Mouse (Mus musculus): ENCODE data around the gene Gnaz. TPM values are rescaled to one million over a fixed set of nuclear protein-coding genes. Genes with fewer than 3 reads are reported as not detected.
A peak's percentile ranks its signal among the peaks of the same experiment; 100 is the strongest.
"Not testable (repeated sequence)": the region's sequence is repeated elsewhere in the genome, so short reads cannot be mapped to it uniquely, and the experiment has no call there.

Gene Gnaz
- polyA plus RNA-seq, 1 experiment from 2014 or later, result 12.2 TPM

DNA sequence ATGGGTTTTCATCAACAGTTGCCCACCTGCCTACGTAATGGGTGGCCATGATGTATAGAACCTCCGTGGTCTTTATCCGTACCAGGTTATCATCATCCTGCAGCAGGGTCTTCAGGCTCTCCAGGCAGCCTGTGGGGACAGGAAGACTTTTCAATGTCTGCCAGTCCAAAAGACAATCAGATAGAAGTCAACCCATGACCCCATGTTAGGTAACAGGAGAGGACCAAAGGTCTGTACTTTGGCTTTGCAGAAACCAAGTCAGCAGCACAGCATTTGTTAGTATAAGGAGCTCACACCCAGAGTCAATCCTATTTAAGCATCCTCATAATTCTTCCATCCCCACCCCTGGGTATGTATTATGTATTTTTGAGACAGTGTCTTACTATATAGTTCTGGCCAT, 62.7 kb downstream of the Gnaz start:
- DNase-seq (ENCODE audit: low spot score, missing footprints) (no peak), ATAC-seq (ENCODE audit: low FRiP score) (no peak)
- WGBS, result 92% methylated on average over 3 of the region's 3 CpGs
- Histone ChIP-seq H3K4me1 (ENCODE audit: control insufficient read depth, insufficient read depth, low read length) (peaks cover 8% of the 10 kb centered on the region; the same call in 1 of the 2 replicates), H3K9me3 (ENCODE audit: control insufficient read depth, low read length) (no peaks in the 10 kb centered on the region), H3K27me3 (ENCODE audit: control insufficient read depth, insufficient read depth, low read length) (no peaks in the 10 kb centered on the region), H3K27ac (ENCODE audit: low read depth, low read length) (no peak overlapping the region), H3K9ac (ENCODE audit: low read length) (no peak overlapping the region), H3K4me2 (no peak overlapping the region), H3K36me3 (ENCODE audit: control insufficient read depth, insufficient read depth, low read length) (no peaks in the 10 kb centered on the region), H3K4me3 (ENCODE audit: low read depth, low read length) (no peak overlapping the region)

DNA sequence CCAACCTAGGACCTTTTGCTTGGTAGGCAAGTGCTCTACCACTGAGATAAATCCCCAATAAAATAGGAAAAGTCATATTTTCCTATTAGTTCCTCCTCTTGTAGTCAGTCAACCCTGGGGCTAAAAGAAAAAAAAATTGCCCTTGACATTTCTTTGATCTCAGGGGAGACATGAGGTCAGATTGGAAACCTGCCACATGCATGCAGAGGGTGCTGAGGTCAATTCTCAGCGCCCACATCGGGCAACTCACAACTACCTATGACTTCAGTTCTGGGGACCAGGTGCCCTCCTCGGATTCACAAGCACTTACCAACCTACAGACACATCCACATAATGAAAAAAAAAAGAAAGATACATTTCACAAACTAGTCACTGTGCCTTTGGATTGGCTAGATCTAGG, 63.3 kb downstream of the Gnaz start:
- no peak overlapping the region for H3K4me2 ChIP-seq
- no peak for ATAC-seq (ENCODE audit: low FRiP score)
- 92% methylated on average over 3 of the region's 3 CpGs for WGBS

DNA sequence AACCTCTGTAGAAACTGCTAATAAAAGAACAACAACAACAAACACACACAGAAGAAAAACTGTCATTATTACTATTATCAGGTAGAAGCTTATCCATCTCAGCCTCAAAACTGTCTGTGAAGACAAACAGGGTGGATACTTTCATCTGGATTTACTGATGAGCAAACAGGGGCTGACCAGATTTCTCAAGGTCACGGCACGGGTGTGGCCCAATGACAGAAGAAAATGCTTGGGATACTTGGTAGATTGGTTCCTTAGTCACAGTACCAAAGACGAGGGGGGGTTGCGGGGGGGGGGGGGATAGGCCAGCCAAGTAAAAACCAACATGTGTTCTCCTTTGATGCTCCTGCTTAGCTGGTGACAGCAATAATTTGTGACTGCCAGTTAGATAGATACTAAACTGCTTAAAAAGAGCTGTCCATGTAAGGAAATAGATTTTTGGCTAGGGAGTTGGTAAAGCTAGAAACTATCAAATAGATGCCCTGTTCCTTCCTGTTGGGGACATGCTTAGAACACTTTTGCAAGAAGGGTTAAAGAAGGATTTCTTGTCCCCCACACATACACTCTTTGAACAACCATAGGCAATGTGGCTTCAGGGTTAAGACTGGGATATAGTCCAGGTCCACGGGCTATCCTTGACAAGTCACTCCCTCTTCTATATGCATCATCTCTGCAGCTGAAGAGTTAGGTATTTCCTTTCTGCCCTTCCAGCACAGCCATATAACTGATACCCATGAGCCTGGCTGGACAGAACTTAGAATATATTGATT, 64.6 kb downstream of the Gnaz start:
- H3K36me3 ChIP-seq (ENCODE audit: control insufficient read depth, insufficient read depth, low read length), result no peaks in the 10 kb centered on the region
- no peak overlapping the region for H3K27ac ChIP-seq (ENCODE audit: low read depth, low read length)
- no peak overlapping the region for H3K9ac ChIP-seq (ENCODE audit: low read length)
- no peaks in the 10 kb centered on the region for H3K9me3 ChIP-seq (ENCODE audit: control insufficient read depth, low read length)
- ATAC-seq (ENCODE audit: low FRiP score) (no peak), DNase-seq (ENCODE audit: low spot score, missing footprints) (no peak)
- no peaks in the 10 kb centered on the region; the same call in 1 of the 2 replicates for H3K27me3 ChIP-seq (ENCODE audit: control insufficient read depth, insufficient read depth, low read length)
- H3K4me1 ChIP-seq (ENCODE audit: control insufficient read depth, insufficient read depth, low read length), result peaks cover 8% of the 10 kb centered on the region; the same call in 1 of the 2 replicates
- 72% methylated on average over 5 of the region's 5 CpGs for WGBS
- H3K4me3 ChIP-seq (ENCODE audit: low read depth, low read length), result no peak overlapping the region
- H3K4me2 ChIP-seq, result no peak overlapping the region

More for the DNA sequence above, 63.3 kb downstream of the Gnaz start:
- H3K27me3 ChIP-seq (ENCODE audit: control insufficient read depth, insufficient read depth, low read length), result no peaks in the 10 kb centered on the region; the same call in 1 of the 2 replicates
- H3K4me3 ChIP-seq (ENCODE audit: low read depth, low read length), result no peak overlapping the region
- peaks cover 8% of the 10 kb centered on the region; the same call in 1 of the 2 replicates for H3K4me1 ChIP-seq (ENCODE audit: control insufficient read depth, insufficient read depth, low read length)
- H3K27ac ChIP-seq (ENCODE audit: low read depth, low read length), result no peak overlapping the region
- H3K36me3 ChIP-seq (ENCODE audit: control insufficient read depth, insufficient read depth, low read length), result no peaks in the 10 kb centered on the region
- no peaks in the 10 kb centered on the region for H3K9me3 ChIP-seq (ENCODE audit: control insufficient read depth, low read length)
- no peak overlapping the region for H3K9ac ChIP-seq (ENCODE audit: low read length)
- DNase-seq (ENCODE audit: low spot score, missing footprints), result no peak

DNA sequence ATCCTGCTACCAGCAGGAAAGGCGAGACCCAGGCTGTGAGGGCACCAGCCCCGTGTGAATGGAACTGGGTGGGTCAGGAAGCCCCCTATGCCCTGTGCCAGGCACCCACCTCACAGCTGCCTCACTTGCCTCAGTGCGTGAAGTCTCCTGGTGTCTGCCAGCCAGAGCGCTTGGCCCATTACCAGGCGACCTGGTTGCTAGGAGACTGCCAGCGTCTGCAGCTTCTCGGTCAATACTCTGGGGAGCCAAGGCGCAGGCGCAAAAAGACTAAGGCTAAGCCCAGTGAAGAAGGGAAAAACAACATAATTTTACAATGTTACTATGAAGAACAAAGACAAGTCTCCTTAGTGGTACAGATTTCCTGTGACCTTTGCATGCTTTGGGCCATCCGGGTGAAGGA, 65.4 kb downstream of the Gnaz start, which contains the start of gene Rsph14:
Gene Rsph14, minus strand, starts transcription at position 192 of the 400 bp plus-strand sequence.
- Histone ChIP-seq H3K4me3 (ENCODE audit: low read depth, low read length) (no peak within 1 kb of the TSS), H3K4me1 (ENCODE audit: control insufficient read depth, insufficient read depth, low read length) (peaks cover 11% of the 10 kb centered on the region), H3K27ac (ENCODE audit: low read depth, low read length) (no peak within 1 kb of the TSS), H3K9me3 (ENCODE audit: control insufficient read depth, low read length) (no peaks in the 10 kb centered on the region), H3K4me2 (peak within 1 kb of the TSS; percentile 12; the same call in 1 of the 2 replicates), H3K9ac (ENCODE audit: low read length) (no peak within 1 kb of the TSS), H3K36me3 (ENCODE audit: control insufficient read depth, insufficient read depth, low read length) (no peaks in the 10 kb centered on the region), H3K27me3 (ENCODE audit: control insufficient read depth, insufficient read depth, low read length) (no peaks in the 10 kb centered on the region; the same call in 1 of the 2 replicates)
- 28% methylated on average over 10 of the region's 10 CpGs for WGBS
- peak; percentile 25 for ATAC-seq (ENCODE audit: low FRiP score)
- DNase-seq (ENCODE audit: low spot score, missing footprints), result peak; percentile 92

DNA sequence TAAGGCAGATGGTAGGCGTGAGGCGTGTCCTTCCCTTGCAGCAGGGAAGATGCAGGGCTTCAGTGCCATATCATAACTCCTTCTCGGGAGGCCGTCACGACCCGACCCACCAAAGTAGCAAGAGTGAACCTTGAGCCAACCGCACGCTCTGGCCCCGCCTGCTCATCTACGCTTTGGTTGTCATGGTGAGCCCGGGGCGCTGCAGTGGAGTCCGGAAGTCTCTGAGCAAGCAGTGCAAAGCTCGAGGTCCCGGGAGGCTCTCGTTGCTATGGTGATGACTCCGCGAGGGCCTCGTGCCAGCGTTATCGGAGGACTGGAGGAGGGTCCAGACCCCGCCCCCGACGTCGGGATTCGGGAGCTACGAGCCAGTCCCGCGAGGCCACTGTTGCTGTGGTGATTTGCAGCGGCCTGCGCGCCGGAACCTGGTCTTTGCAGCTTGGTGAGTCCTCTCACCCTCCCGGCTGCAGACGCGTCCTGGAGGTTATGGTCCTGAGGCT, 70.0 kb downstream of the Gnaz start, which contains the start of gene Rab36:
Gene Rab36, plus strand, starts transcription at position 176 of the 497 bp plus-strand sequence.
- Histone ChIP-seq H3K36me3 (ENCODE audit: control insufficient read depth, insufficient read depth, low read length) (no peaks in the 10 kb centered on the region), H3K4me2 (peak within 1 kb of the TSS; percentile 71), H3K27ac (ENCODE audit: low read depth, low read length) (peak within 1 kb of the TSS; percentile 78), H3K4me1 (ENCODE audit: control insufficient read depth, insufficient read depth, low read length) (peaks cover 19% of the 10 kb centered on the region), H3K9me3 (ENCODE audit: control insufficient read depth, low read length) (no peaks in the 10 kb centered on the region), H3K27me3 (ENCODE audit: control insufficient read depth, insufficient read depth, low read length) (no peaks in the 10 kb centered on the region; the same call in 1 of the 2 replicates), H3K4me3 (ENCODE audit: low read depth, low read length) (peak within 1 kb of the TSS; percentile 35), H3K9ac (ENCODE audit: low read length) (peak within 1 kb of the TSS; percentile 70)
- DNase-seq (ENCODE audit: low spot score, missing footprints), result peak; percentile 100
- peak; percentile 99 for ATAC-seq (ENCODE audit: low FRiP score)
- under 1% methylated on average over 36 of the region's 36 CpGs for WGBS

DNA sequence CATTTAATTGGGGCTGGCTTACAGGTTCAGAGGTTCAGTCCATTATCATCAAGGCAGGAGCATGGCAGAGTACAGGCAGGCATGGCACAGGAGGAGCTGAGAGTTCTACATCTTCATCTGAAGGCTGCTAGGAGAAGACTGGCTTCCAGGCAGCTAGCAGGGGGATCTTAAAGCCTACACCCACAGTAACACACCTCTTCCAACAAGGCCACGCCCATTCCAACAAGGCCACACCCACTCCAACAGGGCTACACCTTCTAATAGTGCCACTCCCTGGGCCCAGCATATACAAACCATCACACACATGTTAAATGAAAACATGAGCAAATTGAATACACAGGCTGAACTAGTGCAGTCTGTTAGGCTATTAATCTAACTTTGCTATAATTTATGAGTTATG, 75.1 kb downstream of the Gnaz start:
- not testable (repeated sequence) for H3K27me3 ChIP-seq (ENCODE audit: control insufficient read depth, insufficient read depth, low read length); ATAC-seq (ENCODE audit: low FRiP score)
- 17% methylated on average over 1 of the region's 1 CpGs for WGBS

DNA sequence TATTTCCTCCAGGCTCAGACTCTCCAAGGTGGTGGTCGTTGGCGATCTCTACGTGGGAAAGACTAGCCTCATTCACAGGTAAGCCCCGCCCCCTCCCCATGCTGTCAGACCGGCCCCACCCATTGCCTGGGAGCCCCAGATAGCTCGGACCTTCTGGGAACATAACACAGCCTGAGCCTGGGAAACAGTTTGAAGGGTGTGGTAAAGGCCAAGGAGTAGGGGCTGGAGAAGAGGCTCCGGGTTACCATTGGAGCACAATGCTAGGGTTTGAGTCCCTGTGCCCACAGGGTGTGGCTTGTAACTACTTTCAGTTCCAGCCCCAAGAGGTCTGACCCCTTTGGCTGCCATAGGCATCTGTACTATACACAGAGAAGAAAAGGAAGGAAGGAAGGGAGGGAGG, 77.5 kb downstream of the Gnaz start:
- Histone ChIP-seq H3K4me1 (ENCODE audit: control insufficient read depth, insufficient read depth, low read length) (0 out of 2 replicates have a peak, but pooled peaks cover 2% of the 10 kb centered on the region), H3K27ac (ENCODE audit: low read depth, low read length) (no peak overlapping the region), H3K4me3 (ENCODE audit: low read depth, low read length) (no peak overlapping the region), H3K9ac (ENCODE audit: low read length) (no peak overlapping the region), H3K27me3 (ENCODE audit: control insufficient read depth, insufficient read depth, low read length) (no peaks in the 10 kb centered on the region), H3K9me3 (ENCODE audit: control insufficient read depth, low read length) (no peaks in the 10 kb centered on the region), H3K36me3 (ENCODE audit: control insufficient read depth, insufficient read depth, low read length) (no peaks in the 10 kb centered on the region), H3K4me2 (no peak overlapping the region)
- ATAC-seq (ENCODE audit: low FRiP score) (no peak), DNase-seq (ENCODE audit: low spot score, missing footprints) (no peak)
- WGBS, result 44% methylated on average over 7 of the region's 7 CpGs

More for the DNA sequence above, 75.1 kb downstream of the Gnaz start:
- DNase-seq (ENCODE audit: low spot score, missing footprints); H3K9ac ChIP-seq (ENCODE audit: low read length); H3K4me3 ChIP-seq (ENCODE audit: low read depth, low read length); H3K9me3 ChIP-seq (ENCODE audit: control insufficient read depth, low read length); H3K27ac ChIP-seq (ENCODE audit: low read depth, low read length); H3K36me3 ChIP-seq (ENCODE audit: control insufficient read depth, insufficient read depth, low read length); H3K4me2 ChIP-seq: not testable (repeated sequence)
- peaks cover 12% of the 10 kb centered on the region for H3K4me1 ChIP-seq (ENCODE audit: control insufficient read depth, insufficient read depth, low read length)

DNA sequence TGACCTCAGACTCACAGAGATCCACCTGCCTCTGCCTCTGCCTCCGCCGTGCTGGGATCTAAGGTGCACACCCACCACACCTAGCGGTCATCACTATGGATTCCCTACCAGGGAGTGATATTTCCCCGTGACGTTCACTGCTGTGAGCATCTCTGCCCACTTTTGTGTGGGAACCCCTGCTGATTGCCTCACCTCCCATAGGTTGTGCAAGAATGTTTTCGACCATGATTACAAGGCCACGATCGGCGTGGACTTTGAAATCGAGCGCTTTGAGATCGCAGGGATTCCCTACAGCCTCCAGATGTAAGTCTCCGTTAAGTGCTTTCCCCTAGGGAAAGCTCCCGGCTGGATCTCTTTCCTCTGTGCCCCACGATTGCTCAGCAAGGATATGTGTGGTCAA, 78.9 kb downstream of the Gnaz start:
- no peak overlapping the region for H3K9ac ChIP-seq (ENCODE audit: low read length)
- no peak for DNase-seq (ENCODE audit: low spot score, missing footprints)
- H3K4me1 ChIP-seq (ENCODE audit: control insufficient read depth, insufficient read depth, low read length), result 0 out of 2 replicates have a peak, but pooled peaks cover 2% of the 10 kb centered on the region
- H3K27me3 ChIP-seq (ENCODE audit: control insufficient read depth, insufficient read depth, low read length), result no peaks in the 10 kb centered on the region
- H3K9me3 ChIP-seq (ENCODE audit: control insufficient read depth, low read length), result no peaks in the 10 kb centered on the region
- no peak overlapping the region for H3K4me2 ChIP-seq
- no peak overlapping the region for H3K4me3 ChIP-seq (ENCODE audit: low read depth, low read length)
- no peak overlapping the region for H3K27ac ChIP-seq (ENCODE audit: low read depth, low read length)
- ATAC-seq (ENCODE audit: low FRiP score), result no peak
- H3K36me3 ChIP-seq (ENCODE audit: control insufficient read depth, insufficient read depth, low read length), result no peaks in the 10 kb centered on the region
- 92% methylated on average over 15 of the region's 15 CpGs for WGBS

DNA sequence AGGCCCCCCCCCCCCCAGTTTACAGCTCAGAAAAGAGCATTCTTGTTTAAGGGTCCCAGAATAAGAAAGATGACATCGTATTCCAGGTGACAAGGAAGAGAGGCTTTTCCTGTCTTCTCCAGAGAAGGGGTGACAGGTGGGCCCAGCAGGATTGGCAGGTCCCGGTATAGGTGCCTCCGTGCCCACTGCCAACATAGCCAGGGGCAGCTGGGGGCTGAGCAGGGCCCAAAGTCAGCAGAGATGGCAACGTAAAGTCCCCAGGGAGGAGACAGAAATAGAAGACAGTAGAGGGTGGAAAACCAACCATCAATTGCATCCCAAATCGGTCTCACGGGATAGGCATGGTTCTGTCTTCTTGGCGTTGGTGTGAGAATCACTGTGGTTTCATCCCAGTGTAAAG, 81.7 kb downstream of the Gnaz start:
- Histone ChIP-seq H3K27me3 (ENCODE audit: control insufficient read depth, insufficient read depth, low read length) (no peaks in the 10 kb centered on the region), H3K27ac (ENCODE audit: low read depth, low read length) (no peak overlapping the region), H3K4me2 (no peak overlapping the region), H3K9ac (ENCODE audit: low read length) (no peak overlapping the region), H3K36me3 (ENCODE audit: control insufficient read depth, insufficient read depth, low read length) (no peaks in the 10 kb centered on the region), H3K4me3 (ENCODE audit: low read depth, low read length) (no peak overlapping the region), H3K9me3 (ENCODE audit: control insufficient read depth, low read length) (no peaks in the 10 kb centered on the region), H3K4me1 (ENCODE audit: control insufficient read depth, insufficient read depth, low read length) (no peaks in the 10 kb centered on the region)
- ATAC-seq (ENCODE audit: low FRiP score), result no peak
- DNase-seq (ENCODE audit: low spot score, missing footprints), result no peak
- 94% methylated on average over 7 of the region's 7 CpGs for WGBS
